Mouse (Mus musculus) adrenal gland, postnatal 25 days (tissue): ENCODE results near the gene Srrm2. TPM values are rescaled to one million over a fixed set of nuclear protein-coding genes. Genes with fewer than 3 reads are reported as not detected.

Source experiments
- DNase-seq: peaks from one replicate; pipeline ENCODE4 v3.0.0; 2021; ENCODE audit warnings: mixed read lengths
- long read RNA-seq: library from polyadenylated mRNA; stranded (forward); transcript quantifications from one replicate; pipeline ENCODE4 v2.0.0, GENCODE M21; 2021
- total RNA-seq: library from RNA; stranded (reverse); gene quantifications from 2 replicates; pipeline ENCODE4 v1.2.3, GENCODE M21; 2021

Srrm2 gene
- total RNA-seq = 825 and 1,016 TPM in 2 replicates
- long read RNA-seq, partial matches to known transcripts = 124 of 144 reads
- long read RNA-seq, other reads (novel, unspliced or antisense) = 19 of 144 reads

DNA sequence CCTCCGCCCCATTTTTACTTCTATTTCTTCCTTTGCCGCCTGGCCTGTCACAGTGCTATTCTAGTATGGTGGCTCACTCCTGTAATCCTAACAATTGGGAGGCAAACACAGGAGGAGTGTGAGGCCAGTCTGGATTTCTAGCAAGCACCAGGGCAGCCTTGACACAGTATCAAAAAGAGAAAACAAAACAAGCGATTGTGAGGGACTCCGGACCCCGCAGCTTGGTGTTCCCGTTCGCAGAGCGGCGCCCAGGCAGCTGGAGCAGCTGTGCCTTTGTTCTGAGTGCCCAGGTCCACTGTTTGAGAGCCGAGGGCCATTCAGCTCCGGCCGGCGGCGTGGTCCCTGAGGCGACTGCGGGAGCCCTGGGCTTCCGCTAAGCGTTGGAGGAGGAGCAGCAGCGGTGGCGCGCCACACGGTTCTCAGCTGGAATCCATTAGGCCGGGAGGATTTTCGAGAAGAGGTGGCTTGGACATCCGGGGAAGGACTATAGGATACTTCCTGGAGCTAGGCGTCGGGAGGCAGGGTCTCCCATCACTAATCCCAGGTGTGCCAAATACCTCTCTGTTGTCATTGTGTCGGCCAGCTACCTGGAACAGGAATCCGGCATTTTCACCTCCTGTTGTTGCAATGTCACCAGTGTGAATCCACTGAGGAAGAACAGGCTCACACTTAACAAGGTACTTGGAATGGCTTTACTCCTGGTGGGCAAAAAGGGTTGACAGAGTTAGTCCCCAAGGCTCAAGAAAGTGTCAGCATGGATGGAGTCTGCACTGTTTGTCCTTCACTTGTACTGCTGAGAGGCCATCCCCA, at the start of gene Srrm2:
Gene Srrm2, plus strand, starts transcription at position 264 of the 810 bp plus-strand sequence.
- DNase-seq = peak; percentile 66

DNA sequence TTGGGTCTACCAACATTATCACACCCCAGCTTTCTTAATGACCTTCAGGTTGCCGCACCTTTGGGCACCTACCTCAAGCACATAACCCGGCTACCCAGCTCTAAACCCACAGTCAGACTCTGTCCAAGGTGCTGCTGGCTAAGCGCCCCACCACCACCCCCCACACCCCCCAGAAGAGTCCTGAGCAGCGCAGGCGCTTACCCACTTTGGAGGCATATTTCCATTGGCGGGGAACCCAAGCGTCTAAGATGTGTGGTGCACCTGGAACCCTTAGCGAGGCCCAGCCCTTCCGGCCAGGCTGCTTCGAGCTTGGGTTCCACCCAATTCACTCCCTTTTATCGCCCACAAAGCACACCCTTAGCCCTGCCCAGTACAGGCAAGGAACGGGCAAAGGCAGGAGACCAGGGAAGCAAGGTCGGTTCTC, 49.7 kb upstream of the Srrm2 start, which contains the start of gene Paqr4:
Gene Paqr4, minus strand, starts transcription at position 270 of the 424 bp plus-strand sequence.
- no peak for DNase-seq

DNA sequence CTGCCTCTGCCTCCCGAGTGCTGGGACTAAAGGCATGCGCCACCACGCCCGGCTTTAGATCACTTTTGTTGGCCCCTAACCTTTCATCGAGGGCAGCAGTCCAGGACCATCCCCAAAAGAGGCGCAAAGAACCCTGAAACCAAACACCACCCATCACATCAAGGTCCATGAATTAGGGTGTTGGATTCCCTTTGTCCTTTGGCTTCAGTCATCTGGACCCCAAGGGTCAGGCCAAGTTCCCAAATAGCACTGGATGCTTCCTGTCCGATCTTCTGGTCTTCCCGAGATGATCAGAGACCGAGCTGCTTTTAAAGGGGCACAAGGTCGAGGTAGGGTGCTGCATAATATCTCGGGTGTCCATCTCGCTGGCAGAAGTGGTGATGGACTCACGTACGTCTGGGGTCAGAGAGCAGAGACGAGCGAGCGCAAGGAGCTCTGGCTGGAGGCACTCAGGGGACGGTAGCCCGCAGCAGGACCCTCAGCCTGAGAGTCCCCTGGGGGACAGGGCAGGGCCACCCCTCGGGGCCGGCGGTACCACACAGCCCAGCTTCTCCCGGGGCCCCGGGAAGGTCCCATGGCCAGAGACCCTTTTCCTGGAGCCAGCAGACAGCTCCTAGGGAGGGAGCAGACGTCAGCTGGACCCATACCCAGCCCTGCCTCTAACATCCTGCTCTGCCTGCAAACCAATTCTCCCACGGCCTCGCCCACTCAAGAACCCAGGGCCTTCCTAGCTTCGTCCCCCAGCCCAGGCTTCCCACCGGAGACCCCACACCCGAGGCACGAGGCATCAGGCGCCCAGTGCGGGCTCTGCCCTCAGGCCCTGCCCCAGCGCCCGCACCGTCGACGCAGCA, 48.7 kb upstream of the Srrm2 start:
- no peak for DNase-seq

DNA sequence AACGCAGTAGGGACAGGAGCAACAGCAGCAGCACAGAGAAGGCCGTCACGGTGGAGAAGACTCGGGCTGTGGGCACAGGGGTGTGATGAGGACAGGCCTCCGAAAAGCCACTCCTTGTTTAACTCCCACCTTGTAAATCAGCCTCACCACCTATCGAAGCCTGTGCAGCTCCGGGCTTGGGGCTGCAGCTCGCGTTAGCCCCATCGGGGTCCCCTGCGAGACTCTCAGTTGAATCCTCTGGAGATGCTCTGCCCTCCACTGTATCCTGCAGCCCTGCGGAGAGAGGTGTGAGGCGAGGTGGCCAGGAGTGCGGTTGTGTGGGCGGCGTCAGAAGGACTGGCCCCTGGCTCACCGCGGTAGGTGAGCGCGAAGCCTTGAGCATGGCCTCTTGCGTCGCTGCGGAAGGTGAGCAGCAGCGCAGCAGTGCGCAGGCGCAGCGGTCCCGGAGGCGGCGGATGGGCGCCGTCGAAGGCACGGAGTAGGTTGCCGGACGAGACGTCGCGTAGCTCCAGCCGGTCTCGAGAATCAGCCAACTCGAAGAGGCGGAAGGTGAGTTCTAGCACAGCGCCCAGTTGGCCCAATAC, 48.0 kb upstream of the Srrm2 start:
- DNase-seq = peak; percentile 37

- DNase-seq = no peak
Observed at GRCm38 (mm10) chr17:23742941-23743340, 47.4 kb upstream of the Srrm2 start.

DNA sequence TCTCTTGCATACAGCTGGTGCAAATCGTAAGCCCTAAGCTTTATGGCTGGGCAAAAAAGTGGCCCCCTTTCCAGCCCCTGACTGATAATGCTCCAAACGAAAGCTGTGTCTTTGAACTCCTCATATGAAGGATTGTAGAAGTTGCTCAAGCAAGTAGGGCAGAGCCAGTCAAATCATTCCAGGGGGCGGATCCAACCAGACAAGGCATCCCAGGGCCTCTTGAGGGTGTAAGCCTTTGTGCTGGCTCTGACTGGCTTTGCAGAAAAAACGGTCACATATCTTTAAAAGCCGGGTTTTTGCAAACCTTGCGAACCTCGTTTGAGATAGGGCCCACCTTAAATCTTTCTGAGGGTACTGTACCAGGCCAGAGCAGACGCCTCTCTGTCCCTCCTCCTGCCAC, 46.3 kb upstream of the Srrm2 start:
- no peak for DNase-seq

GRCm38 (mm10) chr17:23744651-23745050, 45.7 kb upstream of the Srrm2 start:
- no peak for DNase-seq

GRCm38 (mm10) chr17:23745301-23746251, 44.8 kb upstream of the Srrm2 start, which contains the start of gene Kremen2:
TSS of gene Kremen2 (minus strand) at chr17:23745833.
- no peak for DNase-seq

GRCm38 (mm10) chr17:23746311-23746710, 44.0 kb upstream of the Srrm2 start:
- no peak for DNase-seq

DNA sequence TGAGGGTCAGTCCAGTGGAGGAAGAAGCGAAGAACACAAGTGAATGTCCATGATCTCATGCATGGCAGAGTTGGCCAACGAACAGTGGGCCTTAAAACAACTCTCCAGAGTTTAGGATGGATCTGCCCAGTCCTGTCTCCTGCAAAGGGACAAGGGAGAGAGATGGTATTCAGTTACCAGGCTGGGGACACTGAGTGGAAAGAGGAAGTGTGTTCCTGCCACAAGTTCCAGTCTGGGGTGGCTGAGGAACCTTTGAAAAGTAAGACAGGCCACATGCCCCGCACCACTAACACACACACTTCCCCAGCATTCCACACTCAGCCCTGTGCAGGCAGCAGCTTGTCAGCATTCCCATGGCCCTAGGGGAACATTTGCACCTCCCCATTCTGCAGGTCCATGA, 43.6 kb upstream of the Srrm2 start:
- DNase-seq = no peak

DNA sequence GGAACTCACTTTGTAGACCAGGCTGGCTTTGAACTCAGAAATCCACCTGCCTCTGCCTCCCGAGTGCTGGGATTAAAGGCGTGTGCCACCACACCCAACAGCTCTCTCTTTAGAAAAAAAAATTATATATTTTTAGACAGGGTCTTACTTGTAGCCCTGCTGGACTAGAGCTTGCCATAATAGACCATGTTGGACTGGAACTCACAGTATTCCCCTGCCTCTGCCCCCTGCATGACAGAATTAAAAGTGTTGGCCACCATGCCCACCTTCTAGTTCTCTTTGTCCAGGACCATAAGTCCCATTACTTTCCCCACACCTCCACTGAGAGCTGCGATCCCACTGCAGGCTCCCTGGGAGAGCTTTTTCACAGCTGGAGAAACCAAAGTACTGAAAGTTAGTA, 42.9 kb upstream of the Srrm2 start:
- DNase-seq = no peak

DNA sequence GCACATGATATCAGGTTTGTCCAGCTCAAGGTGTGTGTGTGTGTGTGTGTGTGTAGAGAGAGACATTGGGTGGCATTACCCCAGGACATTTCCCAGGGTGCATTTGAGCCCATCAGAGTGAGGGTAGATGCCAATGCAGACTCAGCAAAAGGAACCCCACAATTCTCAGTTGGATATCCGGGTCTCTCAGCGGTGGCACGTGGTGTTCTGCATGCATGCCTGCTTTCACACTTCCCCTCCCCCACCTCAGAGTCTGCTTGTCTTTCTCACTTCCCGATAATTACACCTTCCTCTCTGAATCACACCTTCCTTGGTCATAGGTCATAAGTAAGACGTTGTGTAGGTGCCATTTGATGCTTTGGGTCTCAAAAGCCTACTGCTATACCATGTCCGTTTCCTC, 42.3 kb upstream of the Srrm2 start:
- DNase-seq = no peak

DNA sequence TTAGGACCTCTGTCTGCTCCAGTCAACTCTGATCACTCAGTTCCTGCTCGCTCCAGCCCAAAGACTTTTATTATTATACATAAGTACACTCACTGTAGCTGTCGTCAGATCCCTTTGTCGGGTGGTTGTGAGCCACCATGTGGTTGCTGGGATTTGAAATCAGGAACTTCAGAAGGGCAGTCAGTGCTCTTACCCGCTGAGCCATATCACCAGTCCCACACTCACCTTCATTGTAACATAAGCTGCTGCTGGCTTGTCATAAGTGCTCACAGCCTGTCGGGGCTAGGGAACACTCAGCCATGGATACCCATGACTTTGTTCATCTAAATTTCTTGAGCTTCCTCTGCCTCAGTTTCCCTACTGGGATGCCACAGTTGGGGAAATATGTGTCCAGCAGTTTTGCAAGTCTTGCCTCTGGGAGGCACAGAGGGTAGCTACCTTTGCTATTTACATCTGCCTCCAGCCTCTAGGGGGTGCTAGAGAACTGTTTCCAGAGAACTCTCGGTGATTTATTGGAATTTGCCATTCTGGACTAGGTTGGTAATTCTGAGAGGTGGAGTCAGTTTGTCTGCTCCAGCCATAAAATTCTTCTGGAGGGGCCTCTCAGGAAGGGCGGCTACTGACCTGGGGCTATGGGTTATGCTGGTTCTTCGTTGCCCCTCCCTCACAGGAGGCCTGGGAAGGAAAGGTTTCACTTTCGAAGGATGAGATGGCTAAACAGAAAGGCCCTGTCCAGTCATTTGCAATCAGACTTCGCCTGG, 41.5 kb upstream of the Srrm2 start:
- peak; percentile 38 for DNase-seq

DNA sequence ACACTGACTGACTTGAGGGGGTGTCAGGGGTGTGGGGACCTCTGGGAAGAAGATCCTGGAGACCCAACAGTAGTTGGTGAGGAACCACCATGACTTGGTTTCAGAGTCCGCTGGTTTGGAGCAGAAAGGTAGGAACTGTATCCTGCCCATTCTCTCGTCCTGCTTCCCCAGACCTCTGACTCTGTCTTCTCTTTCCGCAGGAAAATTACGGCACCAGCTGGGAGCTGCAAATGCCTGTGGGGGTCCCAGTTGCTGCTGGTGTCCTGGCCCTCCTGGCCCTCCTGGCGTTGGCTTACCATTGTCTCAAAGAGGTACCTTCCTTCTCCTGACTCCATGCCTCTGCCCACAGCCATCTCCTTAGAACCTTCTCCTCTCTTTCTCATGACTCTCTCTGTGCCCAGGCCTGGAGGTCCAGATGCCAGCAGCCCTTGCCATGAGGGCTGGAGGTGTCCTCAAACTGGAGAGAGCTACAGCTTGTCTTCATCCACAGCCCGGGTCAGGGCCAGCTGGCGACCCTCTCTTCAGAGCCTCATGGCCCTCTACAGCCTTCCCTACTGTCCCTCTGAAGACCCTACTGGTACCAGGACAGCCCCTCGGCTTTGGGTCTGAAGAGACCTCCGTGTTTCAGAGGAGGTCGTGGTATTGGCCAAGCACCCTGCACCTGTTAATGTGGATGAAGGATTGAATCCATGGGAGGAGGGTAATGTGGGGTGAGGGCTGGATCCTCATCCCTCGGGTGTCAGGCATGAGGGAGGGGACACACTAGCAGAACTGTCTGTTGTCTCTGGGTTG, 40.7 kb upstream of the Srrm2 start:
- DNase-seq = no peak

- no peak for DNase-seq
Observed at GRCm38 (mm10) chr17:23755689-23756088, 34.6 kb upstream of the Srrm2 start.

- DNase-seq = no peak
Observed at GRCm38 (mm10) chr17:23757581-23757980, 32.8 kb upstream of the Srrm2 start.

DNA sequence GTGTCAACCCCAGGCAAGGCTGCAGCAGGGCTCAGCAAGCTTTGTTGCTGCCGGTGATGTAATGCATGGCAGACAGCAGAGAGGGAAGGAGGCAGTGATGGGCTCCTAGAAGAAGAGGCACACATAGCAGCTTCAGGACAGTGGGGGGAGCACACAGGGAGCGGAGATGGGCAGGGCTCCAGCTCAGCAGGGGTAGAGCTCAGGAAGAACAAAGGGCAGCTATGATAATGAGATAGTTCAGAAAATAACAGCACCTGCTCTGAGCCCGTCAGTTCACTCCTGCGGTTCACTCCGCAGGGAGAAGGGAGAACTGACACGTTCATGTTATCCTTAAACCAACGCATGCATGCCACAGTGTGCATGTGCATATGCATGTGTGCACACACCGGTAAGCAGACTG, 31.5 kb upstream of the Srrm2 start:
- no peak for DNase-seq

DNA sequence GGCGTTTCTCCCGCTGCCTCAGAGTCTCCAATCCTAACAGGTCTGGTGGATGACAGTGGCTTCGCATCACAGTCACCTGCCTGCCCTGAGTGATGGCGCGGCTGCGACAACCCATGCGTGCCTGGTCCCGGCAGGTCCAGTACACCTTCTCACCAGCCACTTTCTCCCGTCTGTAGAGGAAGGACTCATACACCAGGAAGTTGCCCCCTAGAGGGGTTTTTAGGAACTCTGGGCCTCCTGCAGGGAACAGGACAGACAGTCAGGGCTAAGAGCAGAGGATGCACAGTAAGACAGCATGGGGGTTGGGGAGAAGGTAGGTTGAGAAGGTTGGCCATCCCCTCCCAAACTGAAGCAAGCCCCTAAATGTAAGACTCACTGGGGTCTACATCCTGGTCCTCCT, 30.1 kb upstream of the Srrm2 start:
- no peak for DNase-seq

GRCm38 (mm10) chr17:23761155-23761554, 29.2 kb upstream of the Srrm2 start:
- DNase-seq = no peak

DNA sequence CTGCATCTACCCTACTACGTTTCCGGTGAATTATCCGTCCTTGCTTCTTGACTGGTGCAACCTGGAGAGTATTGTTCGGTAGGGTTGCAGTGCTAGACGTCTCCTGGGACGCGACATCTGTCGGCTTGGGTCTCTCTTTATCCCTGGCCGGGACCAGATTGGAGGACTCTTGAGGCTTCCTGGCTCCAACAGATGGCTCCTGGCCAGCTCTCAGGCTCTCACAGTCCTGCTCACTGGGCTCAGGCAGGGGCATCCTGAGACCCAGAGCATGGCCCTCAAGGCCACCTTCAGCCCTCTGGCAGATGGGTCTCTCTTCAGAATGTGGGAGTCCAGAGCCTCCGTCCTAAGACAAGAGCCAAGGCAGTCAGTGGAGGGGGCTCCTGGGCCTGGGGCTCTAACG, 27.4 kb upstream of the Srrm2 start:
- DNase-seq = no peak
